Mouse (Mus musculus): ENCODE results near the gene Olfr104-ps. TPM values are rescaled to one million over a fixed set of nuclear protein-coding genes. Genes with fewer than 3 reads are reported as not detected.

Olfr104-ps gene
- polyA plus RNA-seq (2015; fragmentation: Nextera tagmentation; extraction: Ambion mirVana): not detected in 2 replicates

DNA sequence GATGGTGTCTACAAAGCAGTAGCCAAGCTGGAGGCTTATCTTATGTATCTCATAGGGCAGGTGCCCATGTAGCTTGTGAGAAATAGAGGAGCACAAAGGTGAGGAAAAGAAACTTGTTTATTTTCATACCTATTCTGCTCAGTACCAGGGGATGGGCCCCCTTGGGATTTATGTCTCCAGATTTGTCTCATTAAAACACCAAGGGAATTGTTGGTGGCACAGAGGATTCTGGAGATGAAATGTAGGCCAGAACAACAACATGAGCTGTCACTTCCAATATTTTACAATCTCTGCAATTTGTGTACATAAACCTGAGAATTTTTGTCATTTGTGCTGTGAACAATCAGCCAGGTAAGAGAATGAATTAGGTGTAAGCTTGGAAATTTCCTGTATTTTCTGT lies at the start of gene Olfr104-ps:
Gene Olfr104-ps, plus strand, starts transcription at position 301 of the 400 bp plus-strand sequence.

DNA sequence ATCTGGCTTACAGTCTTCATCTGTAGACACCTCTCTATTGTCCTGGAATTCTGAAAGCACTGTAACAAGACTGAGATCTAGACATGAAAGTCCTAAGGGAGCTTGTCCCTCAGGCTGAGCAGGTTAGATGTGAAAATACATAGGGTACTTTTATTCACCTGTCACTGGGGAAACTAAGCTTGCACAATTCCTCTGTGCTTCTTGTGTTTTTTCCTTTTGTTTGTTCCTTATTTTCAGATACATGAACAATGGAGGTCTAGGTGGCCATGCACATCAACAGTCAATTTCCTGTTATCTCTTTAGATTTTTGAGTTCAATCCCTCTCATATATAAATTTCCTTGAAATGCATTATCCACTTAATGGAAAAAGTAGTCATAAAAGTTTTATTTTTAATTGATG lies 42.4 kb upstream of the Olfr104-ps start, which contains the start of gene Olfr102:
Gene Olfr102, minus strand, starts transcription at position 101 of the 400 bp plus-strand sequence.

DNA sequence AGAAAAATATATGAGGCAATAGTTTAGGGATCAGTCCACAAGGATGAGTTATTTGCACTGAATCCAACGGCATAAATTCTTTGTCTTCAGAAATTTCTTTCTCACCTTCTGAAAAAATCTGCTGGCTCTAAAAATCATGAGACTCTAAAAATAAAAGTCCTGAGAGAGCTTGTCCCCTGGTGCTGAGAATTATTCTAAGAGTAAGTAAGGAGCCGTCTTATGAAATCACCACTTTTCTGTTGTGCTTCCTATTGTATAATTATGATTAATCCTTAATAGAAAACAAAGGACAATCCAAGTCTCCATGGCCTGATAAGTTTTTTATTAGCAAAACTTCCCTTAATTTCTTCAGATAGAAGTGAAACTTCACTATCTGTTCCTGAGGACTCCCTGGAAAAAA lies 19.8 kb upstream of the Olfr104-ps start, which contains the start of gene Olfr103:
Gene Olfr103, minus strand, starts transcription at position 101 of the 400 bp plus-strand sequence.

DNA sequence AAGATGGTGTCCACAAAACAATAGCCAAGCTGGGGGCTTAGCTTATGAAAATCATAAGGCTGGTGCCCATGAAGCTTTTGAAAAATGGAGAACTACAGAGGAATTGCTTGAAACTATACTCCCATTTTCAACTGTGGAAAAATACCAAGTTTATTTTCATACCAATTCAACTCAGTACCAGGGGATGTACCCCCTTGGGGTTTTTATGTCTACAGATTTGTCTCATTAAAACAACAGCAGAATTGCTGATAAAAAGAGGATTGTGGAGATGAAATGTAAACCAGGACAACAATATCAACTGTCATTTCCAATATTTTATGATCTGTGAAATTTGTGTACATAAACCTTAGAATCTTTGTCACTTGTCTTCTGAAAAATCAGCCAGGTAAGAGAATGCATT lies 19.4 kb downstream of the Olfr104-ps start, which contains the start of gene Olfr105-ps:
Gene Olfr105-ps, plus strand, starts transcription at position 301 of the 400 bp plus-strand sequence.

DNA sequence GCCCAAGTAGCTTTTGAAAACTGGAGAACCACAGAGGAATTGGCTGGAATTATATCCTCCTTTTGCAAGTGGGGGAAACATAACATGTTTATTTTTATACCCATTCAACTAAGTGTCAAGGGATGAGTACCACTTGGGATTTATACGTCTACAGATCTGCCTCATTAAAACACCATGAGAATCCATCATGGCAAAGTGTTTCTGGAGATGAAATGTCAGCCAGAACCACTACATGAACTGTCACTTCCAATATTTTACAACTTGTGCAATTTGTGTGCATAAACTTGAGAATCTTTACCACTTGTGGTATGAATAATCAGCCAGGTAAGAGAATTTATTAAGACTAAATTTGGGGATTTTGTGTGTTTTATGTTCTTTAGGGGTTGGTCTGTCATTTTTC lies 30.7 kb downstream of the Olfr104-ps start, which contains the start of gene Olfr106-ps:
Gene Olfr106-ps, plus strand, starts transcription at position 301 of the 400 bp plus-strand sequence.

DNA sequence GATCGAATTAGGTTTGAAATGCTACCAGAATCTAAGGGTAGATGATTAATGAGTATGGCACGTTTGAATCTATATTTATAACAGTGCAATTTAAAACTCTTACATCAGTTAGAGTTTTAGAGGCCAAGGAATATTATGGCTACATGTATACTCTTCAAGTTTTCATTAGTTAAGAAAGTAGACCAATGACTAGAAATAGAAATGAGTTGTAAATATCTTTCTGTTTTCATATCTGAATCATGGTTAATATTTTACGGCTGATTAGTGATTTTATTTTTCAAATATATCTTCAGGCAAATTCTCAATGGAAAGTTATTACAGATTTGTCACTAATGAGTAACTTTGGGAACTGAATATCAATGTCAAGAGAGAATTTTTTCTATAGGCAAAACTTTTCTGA lies 39.5 kb downstream of the Olfr104-ps start, which contains the start of gene Olfr107:
Gene Olfr107, plus strand, starts transcription at position 301 of the 400 bp plus-strand sequence.

Other genes with a start within 250 kb of the Olfr104-ps start
- gene Olfr92, start 239.5 kb upstream of the Olfr104-ps start, polyA plus RNA-seq (2015; fragmentation: Nextera tagmentation; extraction: Ambion mirVana): not detected in 2 replicates
- gene Olfr93, start 198.1 kb upstream of the Olfr104-ps start, polyA plus RNA-seq (2015; fragmentation: Nextera tagmentation; extraction: Ambion mirVana): not detected in 2 replicates
- 0.25 TPM in 1 of 2 replicates, not detected in the other for gene Ubd, start 165.7 kb upstream of the Olfr104-ps start, polyA plus RNA-seq (2015; fragmentation: Nextera tagmentation; extraction: Ambion mirVana)
- not detected in 2 replicates for gene Olfr94, start 158.6 kb upstream of the Olfr104-ps start, polyA plus RNA-seq (2015; fragmentation: Nextera tagmentation; extraction: Ambion mirVana)
- gene Olfr95, start 146.5 kb upstream of the Olfr104-ps start, polyA plus RNA-seq (2015; fragmentation: Nextera tagmentation; extraction: Ambion mirVana): not detected in 2 replicates
- not detected in 2 replicates for gene Olfr96, start 139.4 kb upstream of the Olfr104-ps start, polyA plus RNA-seq (2015; fragmentation: Nextera tagmentation; extraction: Ambion mirVana)
- not detected in 2 replicates for gene Olfr97, start 122.3 kb upstream of the Olfr104-ps start, polyA plus RNA-seq (2015; fragmentation: Nextera tagmentation; extraction: Ambion mirVana)
- not detected in 2 replicates for gene Olfr98, start 95.8 kb upstream of the Olfr104-ps start, polyA plus RNA-seq (2015; fragmentation: Nextera tagmentation; extraction: Ambion mirVana)
- gene H2-M3, start 89.4 kb upstream of the Olfr104-ps start, polyA plus RNA-seq (2015; fragmentation: Nextera tagmentation; extraction: Ambion mirVana): 9.3 and 9.7 TPM in 2 replicates
- not detected in 2 replicates for gene Olfr99, start 76.1 kb upstream of the Olfr104-ps start, polyA plus RNA-seq (2015; fragmentation: Nextera tagmentation; extraction: Ambion mirVana)
- not detected in 2 replicates for gene Olfr101, start 55.3 kb upstream of the Olfr104-ps start, polyA plus RNA-seq (2015; fragmentation: Nextera tagmentation; extraction: Ambion mirVana)
- not detected in 2 replicates for gene Olfr102, start 42.5 kb upstream of the Olfr104-ps start, polyA plus RNA-seq (2015; fragmentation: Nextera tagmentation; extraction: Ambion mirVana)
- gene Olfr103, start 19.9 kb upstream of the Olfr104-ps start, polyA plus RNA-seq (2015; fragmentation: Nextera tagmentation; extraction: Ambion mirVana): not detected in 2 replicates
- not detected in 2 replicates for gene Olfr105-ps, start 19.5 kb downstream of the Olfr104-ps start, polyA plus RNA-seq (2015; fragmentation: Nextera tagmentation; extraction: Ambion mirVana)
- gene Olfr106-ps, start 30.8 kb downstream of the Olfr104-ps start, polyA plus RNA-seq (2015; fragmentation: Nextera tagmentation; extraction: Ambion mirVana): not detected in 2 replicates
- not detected in 2 replicates for gene Olfr107, start 39.6 kb downstream of the Olfr104-ps start, polyA plus RNA-seq (2015; fragmentation: Nextera tagmentation; extraction: Ambion mirVana)
- not detected in 2 replicates for gene Olfr108, start 85.9 kb downstream of the Olfr104-ps start, polyA plus RNA-seq (2015; fragmentation: Nextera tagmentation; extraction: Ambion mirVana)
- gene Olfr109, start 99.3 kb downstream of the Olfr104-ps start, polyA plus RNA-seq (2015; fragmentation: Nextera tagmentation; extraction: Ambion mirVana): not detected in 2 replicates
- gene H2-M2, start 124.0 kb downstream of the Olfr104-ps start, polyA plus RNA-seq (2015; fragmentation: Nextera tagmentation; extraction: Ambion mirVana): 0.10 TPM in 1 of 2 replicates, not detected in the other
- 0.11 TPM in 1 of 2 replicates, not detected in the other for gene Olfr110, start 132.9 kb downstream of the Olfr104-ps start, polyA plus RNA-seq (2015; fragmentation: Nextera tagmentation; extraction: Ambion mirVana)
- not detected in 2 replicates for gene Olfr111, start 148.4 kb downstream of the Olfr104-ps start, polyA plus RNA-seq (2015; fragmentation: Nextera tagmentation; extraction: Ambion mirVana)
- not detected in 2 replicates for gene Olfr112, start 209.9 kb downstream of the Olfr104-ps start, polyA plus RNA-seq (2015; fragmentation: Nextera tagmentation; extraction: Ambion mirVana)
- gene Olfr113, start 218.1 kb downstream of the Olfr104-ps start, polyA plus RNA-seq (2015; fragmentation: Nextera tagmentation; extraction: Ambion mirVana): not detected in 2 replicates
- gene Olfr114, start 233.2 kb downstream of the Olfr104-ps start, polyA plus RNA-seq (2015; fragmentation: Nextera tagmentation; extraction: Ambion mirVana): not detected in 2 replicates

All from adrenal gland, postnatal 0 days (tissue).